In genomic region chr6:5103769-5104168, GRCm38 (mm10) we compare ENCODE assay signal across 11 mouse cellular contexts.
DNase-seq lines count a peak whose midpoint lies in the region; ATAC-seq and TF ChIP-seq lines count a peak whose summit lies in the region.
"Had no signal": no experiment of that assay in that cellular context is flagged by ENCODE, and none has a peak within 500 bp of the region (broad histone marks: within the 10 kb centered on the region; RNA-seq: fewer than 3 reads in every experiment).

No protein-coding gene starts in this region.

- no peak for TF ChIP-seq CTCF in hindbrain, postnatal 0 days (IDR thresholded peaks at IDR 0.05; ENCODE audit: low read depth)
- TF ChIP-seq CTCF in layer of hippocampus, adult 2 months (conservative IDR thresholded peaks at IDR 0.05) = no peak

- H3K9ac ChIP-seq in hindbrain, embryonic 12.5 days = no peak overlapping the region
- H3K9ac ChIP-seq in hindbrain, postnatal 0 days (replicated peaks; ENCODE audit: low read length) = no peak overlapping the region
- no peak overlapping the region for H3K9ac ChIP-seq in intestine, embryonic 16.5 days (ENCODE audit: low read depth, low read length)
- H3K9ac ChIP-seq: embryonic facial prominence, embryonic 15.5 days; neural tube, embryonic 13.5 days had no signal

- DNase-seq in hindbrain, postnatal 0 days (ENCODE audit: low spot score) = no peak
- peak; percentile 5 for DNase-seq in c-Kit-positive CD71-positive TER-119-negative erythroid progenitor cells, embryonic 14.5 days (ENCODE audit: low read depth)
- DNase-seq in layer of hippocampus, adult 2 months (ENCODE audit: low spot score in 2 of 2) = no peak
- no peak for DNase-seq in cerebellum, adult 18-20 months
- DNase-seq: cerebellum, adult 11-12 months; right cerebral cortex, postnatal 4 days had no signal

- H3K27ac ChIP-seq in hindbrain, embryonic 12.5 days = no peak overlapping the region
- no peak overlapping the region for H3K27ac ChIP-seq in hindbrain, postnatal 0 days
- no peak overlapping the region for H3K27ac ChIP-seq in intestine, embryonic 16.5 days (ENCODE audit: low read length)
- H3K27ac ChIP-seq in layer of hippocampus, adult 2 months = no peak overlapping the region
- H3K27ac ChIP-seq: embryonic facial prominence, embryonic 15.5 days; neural tube, embryonic 13.5 days had no signal

- WGBS in hindbrain, embryonic 12.5 days = 41% methylated on average over 6 of the region's 6 CpGs
- WGBS in hindbrain, postnatal 0 days = 35% methylated on average over 6 of the region's 6 CpGs
- WGBS in intestine, embryonic 16.5 days = 44% methylated on average over 6 of the region's 6 CpGs

- H3K36me3 ChIP-seq in hindbrain, embryonic 12.5 days = no peaks in the 10 kb centered on the region
- no peaks in the 10 kb centered on the region for H3K36me3 ChIP-seq in hindbrain, postnatal 0 days (ENCODE audit: insufficient read depth, low read length)
- H3K36me3 ChIP-seq in intestine, embryonic 16.5 days (ENCODE audit: control insufficient read depth, insufficient read depth, low read length) = no peaks in the 10 kb centered on the region
- H3K36me3 ChIP-seq in megakaryocyte, embryonic 14.5 days (replicated peaks; ENCODE audit: low read length) = no peaks in the 10 kb centered on the region
- H3K36me3 ChIP-seq: embryonic facial prominence, embryonic 15.5 days; neural tube, embryonic 13.5 days had no signal

- no peaks in the 10 kb centered on the region for H3K9me3 ChIP-seq in hindbrain, embryonic 12.5 days (replicated peaks)
- no peaks in the 10 kb centered on the region for H3K9me3 ChIP-seq in hindbrain, postnatal 0 days (ENCODE audit: low read length)
- H3K9me3 ChIP-seq in intestine, embryonic 16.5 days (ENCODE audit: control insufficient read depth, low read length) = no peaks in the 10 kb centered on the region
- H3K9me3 ChIP-seq in megakaryocyte, embryonic 14.5 days = no peaks in the 10 kb centered on the region
- H3K9me3 ChIP-seq: embryonic facial prominence, embryonic 15.5 days; neural tube, embryonic 13.5 days had no signal

- no peak overlapping the region for H3K4me3 ChIP-seq in hindbrain, embryonic 12.5 days
- no peak overlapping the region for H3K4me3 ChIP-seq in hindbrain, postnatal 0 days (ENCODE audit: low read length)
- no peak overlapping the region for H3K4me3 ChIP-seq in intestine, embryonic 16.5 days (ENCODE audit: low read length)
- H3K4me3 ChIP-seq in megakaryocyte, embryonic 14.5 days (replicated peaks) = peak overlapping the region; percentile 31
- no peak overlapping the region for H3K4me3 ChIP-seq in layer of hippocampus, adult 2 months
- H3K4me3 ChIP-seq: embryonic facial prominence, embryonic 15.5 days; neural tube, embryonic 13.5 days had no signal

- H3K4me2 ChIP-seq in hindbrain, embryonic 12.5 days (replicated peaks) = no peak overlapping the region
- no peak overlapping the region for H3K4me2 ChIP-seq in hindbrain, postnatal 0 days (ENCODE audit: low read depth, low read length)
- no peak overlapping the region for H3K4me2 ChIP-seq in intestine, embryonic 16.5 days (ENCODE audit: low read depth, low read length)
- H3K4me2 ChIP-seq: embryonic facial prominence, embryonic 15.5 days; neural tube, embryonic 13.5 days had no signal

- 0 out of 2 replicates have a peak, but pooled peaks have one; percentile 36 for ATAC-seq in hindbrain, embryonic 12.5 days (ENCODE audit: low FRiP score)
- ATAC-seq in hindbrain, postnatal 0 days = no peak
- peak; percentile 64 for ATAC-seq in intestine, embryonic 16.5 days

- peaks cover 15% of the 10 kb centered on the region for H3K4me1 ChIP-seq in hindbrain, embryonic 12.5 days
- no peaks in the 10 kb centered on the region for H3K4me1 ChIP-seq in hindbrain, postnatal 0 days (ENCODE audit: insufficient read depth, low read length)
- peaks cover 6% of the 10 kb centered on the region; the same call in 1 of the 2 replicates for H3K4me1 ChIP-seq in intestine, embryonic 16.5 days (ENCODE audit: control insufficient read depth, insufficient read depth, low read length)
- peaks cover 25% of the 10 kb centered on the region for H3K4me1 ChIP-seq in megakaryocyte, embryonic 14.5 days
- H3K4me1 ChIP-seq: embryonic facial prominence, embryonic 15.5 days had no signal

- no peaks in the 10 kb centered on the region for H3K27me3 ChIP-seq in hindbrain, embryonic 12.5 days
- no peaks in the 10 kb centered on the region for H3K27me3 ChIP-seq in hindbrain, postnatal 0 days (ENCODE audit: insufficient read depth, low read length)
- H3K27me3 ChIP-seq in intestine, embryonic 16.5 days (replicated peaks; ENCODE audit: control insufficient read depth, insufficient read depth, low read length) = no peaks in the 10 kb centered on the region
- H3K27me3 ChIP-seq in megakaryocyte, embryonic 14.5 days (replicated peaks) = no peaks in the 10 kb centered on the region
- H3K27me3 ChIP-seq: embryonic facial prominence, embryonic 15.5 days; neural tube, embryonic 13.5 days had no signal
